In genomic region chr6:51174443-51175021, GRCm38 (mm10) we compare ENCODE assay signal across 8 mouse cellular contexts.
DNase-seq lines count a peak whose midpoint lies in the region; ATAC-seq and TF ChIP-seq lines count a peak whose summit lies in the region.

No protein-coding gene starts in this region.

- H3K36me3 ChIP-seq in heart, embryonic 13.5 days: no peaks in the 10 kb centered on the region
- H3K36me3 ChIP-seq in intestine, postnatal 0 days (ENCODE audit: control insufficient read depth, insufficient read depth): no peaks in the 10 kb centered on the region
- no peaks in the 10 kb centered on the region for H3K36me3 ChIP-seq in stomach, embryonic 16.5 days (ENCODE audit: control insufficient read depth, insufficient read depth, low read length)

- WGBS in heart, embryonic 13.5 days: 9% methylated on average over 18 of the region's 18 CpGs
- WGBS in intestine, postnatal 0 days: 24% methylated on average over 18 of the region's 18 CpGs
- WGBS in stomach, embryonic 16.5 days: 28% methylated on average over 18 of the region's 18 CpGs

- DNase-seq in heart, adult 9 months (ENCODE audit: low spot score in 2 of 2): no peak
- peak; percentile 36 for DNase-seq in retina, postnatal 1 day
- no peak for DNase-seq in retina, embryonic 14.5 days (ENCODE audit: low spot score)
- no peak for DNase-seq in right cerebral cortex, adult 2 months (ENCODE audit: low spot score in 2 of 2)
- DNase-seq in adrenal gland, postnatal 4 days (ENCODE audit: low spot score in 2 of 2): no peak

- ATAC-seq in heart, embryonic 13.5 days (ENCODE audit: extremely low read depth, insufficient number of reproducible peaks, low FRiP score, low TSS enrichment): no peak
- no peak for ATAC-seq in intestine, postnatal 0 days
- no peak for ATAC-seq in stomach, embryonic 16.5 days (ENCODE audit: insufficient read depth, low FRiP score)

- no peaks in the 10 kb centered on the region for H3K9me3 ChIP-seq in heart, embryonic 13.5 days
- H3K9me3 ChIP-seq in intestine, postnatal 0 days (ENCODE audit: control insufficient read depth): no peaks in the 10 kb centered on the region
- no peaks in the 10 kb centered on the region for H3K9me3 ChIP-seq in stomach, embryonic 16.5 days (replicated peaks; ENCODE audit: control insufficient read depth, low read length)

- H3K9ac ChIP-seq in heart, embryonic 13.5 days: peak overlapping the region; percentile 74
- H3K9ac ChIP-seq in intestine, postnatal 0 days (ENCODE audit: low read depth, low read length): no peak overlapping the region
- H3K9ac ChIP-seq in stomach, embryonic 16.5 days (ENCODE audit: low read length): no peak overlapping the region

- H3K4me2 ChIP-seq in heart, embryonic 13.5 days: peak overlapping the region; percentile 86
- peak overlapping the region; percentile 59 for H3K4me2 ChIP-seq in intestine, postnatal 0 days (replicated peaks; ENCODE audit: low read depth)
- peak overlapping the region; percentile 72 for H3K4me2 ChIP-seq in stomach, embryonic 16.5 days (ENCODE audit: low read depth, low read length)

- 0 out of 2 replicates have a peak overlapping the region, but pooled peaks have one; percentile 80 for H3K27ac ChIP-seq in heart, embryonic 13.5 days (replicated peaks)
- no peak overlapping the region for H3K27ac ChIP-seq in intestine, postnatal 0 days (ENCODE audit: low read depth, low read length)
- no peak overlapping the region for H3K27ac ChIP-seq in stomach, embryonic 16.5 days (ENCODE audit: low read length)

- TF ChIP-seq CTCF in intestine, postnatal 0 days (IDR thresholded peaks at IDR 0.05; ENCODE audit: low read depth): no peak

- peaks cover 36% of the 10 kb centered on the region for H3K27me3 ChIP-seq in heart, embryonic 13.5 days (replicated peaks)
- H3K27me3 ChIP-seq in intestine, postnatal 0 days (replicated peaks; ENCODE audit: control insufficient read depth, insufficient read depth, low read length): peaks cover 86% of the 10 kb centered on the region
- peaks cover 22% of the 10 kb centered on the region for H3K27me3 ChIP-seq in stomach, embryonic 16.5 days (ENCODE audit: control insufficient read depth, insufficient read depth, low read length)

- peaks cover 38% of the 10 kb centered on the region for H3K4me1 ChIP-seq in heart, embryonic 13.5 days
- no peaks in the 10 kb centered on the region for H3K4me1 ChIP-seq in intestine, postnatal 0 days (replicated peaks; ENCODE audit: control insufficient read depth, insufficient read depth, low read length)
- peaks cover 7% of the 10 kb centered on the region; the same call in 1 of the 2 replicates for H3K4me1 ChIP-seq in stomach, embryonic 16.5 days (ENCODE audit: control insufficient read depth, insufficient read depth, low read length)

- peak overlapping the region; percentile 55 for H3K4me3 ChIP-seq in heart, embryonic 13.5 days
- peak overlapping the region; percentile 30; the same call in 1 of the 2 replicates for H3K4me3 ChIP-seq in intestine, postnatal 0 days (ENCODE audit: low read depth, low read length)
- peak overlapping the region; percentile 32 for H3K4me3 ChIP-seq in stomach, embryonic 16.5 days (replicated peaks; ENCODE audit: low read length)
